Mouse (Mus musculus) embryonic fibroblast, embryonic 13.5 days (primary cell): ENCODE results near the gene Gtf2a2.

Experiments
- CTCF ChIP-seq: IDR thresholded peaks from 2 replicates; pipeline ENCODE4 v1.5.1; 2011; ENCODE audit warnings: mild to moderate bottlenecking, control low read depth, low read length, moderate library complexity, borderline replicate concordance; ENCODE audit not compliant: insufficient read depth
- POLR2A ChIP-seq: IDR thresholded peaks from 2 replicates; pipeline ENCODE4 v1.6.1; 2011; ENCODE audit warnings: low read depth, mild to moderate bottlenecking, control low read depth, low read length, moderate library complexity

DNA sequence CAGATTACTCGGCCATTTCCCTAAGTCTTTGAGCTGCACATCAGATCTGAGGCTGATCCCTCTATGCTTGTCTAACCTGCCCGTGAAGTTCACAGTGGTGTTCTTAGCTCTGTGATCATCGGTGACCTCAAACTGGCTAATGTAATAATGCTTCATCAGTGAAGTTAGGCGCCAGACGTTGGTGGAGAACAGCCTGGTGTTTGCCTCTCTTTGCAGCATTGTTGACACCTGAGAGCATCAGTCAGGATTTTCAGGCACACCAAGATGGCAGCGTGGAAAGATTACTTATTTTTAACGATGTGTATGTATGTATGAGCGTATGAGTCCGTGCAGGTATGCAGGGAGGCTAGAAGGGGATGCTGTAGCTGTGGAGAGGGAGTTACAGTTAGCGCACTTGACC, 26.3 kb upstream of the Gtf2a2 start:
- TF ChIP-seq CTCF = no peak
- no peak for TF ChIP-seq POLR2A
